Mouse (Mus musculus): Measurements from ENCODE around the gene Gm5741. TPM values are rescaled to one million over a fixed set of nuclear protein-coding genes. Genes with fewer than 3 reads are reported as not detected.

The Gm5741 gene
- total RNA-seq, 2 experiments from 2014 or later, result not detected

DNA sequence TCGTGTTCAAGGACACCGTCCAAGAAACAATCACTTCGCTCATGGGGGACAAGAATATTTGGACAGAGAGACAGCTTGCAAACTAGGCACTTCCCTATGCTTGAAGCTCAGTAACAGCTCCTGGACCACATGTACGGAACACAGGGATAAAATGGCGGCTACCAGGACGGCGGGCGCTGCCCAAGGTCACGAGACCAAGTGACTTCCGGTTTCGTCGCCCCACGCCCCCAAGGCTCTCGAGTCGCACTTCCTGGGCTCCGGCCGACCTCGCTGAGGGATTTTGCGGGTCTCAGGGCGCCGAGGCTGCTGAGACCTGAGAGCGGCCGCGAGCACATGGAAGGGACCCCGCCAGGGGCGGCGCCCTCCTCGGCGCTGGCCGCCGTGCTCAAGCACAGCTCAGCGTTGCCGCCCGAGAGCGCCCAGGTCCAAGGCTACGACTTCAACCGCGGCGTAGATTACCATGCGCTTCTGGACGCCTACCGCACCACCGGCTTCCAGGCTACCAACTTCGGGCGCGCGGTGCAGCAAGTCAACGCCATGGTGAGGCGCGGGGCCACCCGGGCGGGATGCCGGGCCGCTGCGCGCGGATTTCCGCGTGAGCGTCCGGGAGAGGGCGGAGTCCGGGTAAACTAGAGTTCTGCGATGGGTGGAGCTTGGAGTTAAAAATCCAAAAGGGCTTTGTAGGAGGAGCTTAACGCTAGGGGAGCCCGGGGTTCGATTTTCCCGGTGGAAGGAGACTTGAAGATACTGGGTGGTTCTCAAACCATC lies 3.9 kb upstream of the Gm5741 start, which contains the start of gene Dhps:
Gene Dhps (plus strand): TSS at position 244 of the 768 bp plus-strand sequence.
- H3K4me3 ChIP-seq, result peak within 1 kb of the TSS; percentile 94
- DNase-seq, result peak; percentile 94
- TF ChIP-seq CTCF (IDR thresholded peaks at IDR 0.05), result peak; percentile 30; the same call in 1 of the 2 replicates
- H3K27ac ChIP-seq, result peak within 1 kb of the TSS; percentile 96
- intact Hi-C loops (cut with DNase I), result loop anchor here (5.0 to 10.0 kb wide), 3 partner anchors 94 to 333 kb away; partner anchors contain the start of genes Junb, Orc6 and Vps35

DNA sequence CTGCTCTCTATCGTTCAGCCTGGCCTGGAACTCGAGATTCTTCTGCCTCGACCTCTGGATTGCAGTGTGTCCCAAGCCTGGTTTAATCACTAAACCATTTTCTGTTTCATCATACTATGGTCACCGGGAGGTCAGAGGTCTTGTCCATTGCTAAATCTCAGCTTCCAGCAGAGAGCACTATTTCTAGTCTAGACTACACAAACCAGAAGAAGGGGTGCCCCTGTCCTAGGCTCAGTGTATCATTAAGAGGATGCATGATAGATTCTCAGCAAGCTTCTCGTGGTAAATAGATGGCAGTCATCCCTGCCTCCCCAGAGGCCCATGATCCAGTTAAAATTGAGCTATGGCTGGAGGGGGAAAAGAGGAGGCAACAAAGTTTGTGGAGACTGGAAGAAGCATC lies 3.3 kb upstream of the Gm5741 start:
- H3K27ac ChIP-seq, result peak overlapping the region; percentile 96
- peak overlapping the region; percentile 94 for H3K4me3 ChIP-seq
- intact Hi-C loops (cut with DNase I), result loop anchor here (5.0 to 10.0 kb wide), 3 partner anchors 94 to 334 kb away; partner anchors contain the start of genes Junb, Orc6 and Vps35
- no peak for DNase-seq
- no peak for TF ChIP-seq CTCF (IDR thresholded peaks at IDR 0.05)

DNA sequence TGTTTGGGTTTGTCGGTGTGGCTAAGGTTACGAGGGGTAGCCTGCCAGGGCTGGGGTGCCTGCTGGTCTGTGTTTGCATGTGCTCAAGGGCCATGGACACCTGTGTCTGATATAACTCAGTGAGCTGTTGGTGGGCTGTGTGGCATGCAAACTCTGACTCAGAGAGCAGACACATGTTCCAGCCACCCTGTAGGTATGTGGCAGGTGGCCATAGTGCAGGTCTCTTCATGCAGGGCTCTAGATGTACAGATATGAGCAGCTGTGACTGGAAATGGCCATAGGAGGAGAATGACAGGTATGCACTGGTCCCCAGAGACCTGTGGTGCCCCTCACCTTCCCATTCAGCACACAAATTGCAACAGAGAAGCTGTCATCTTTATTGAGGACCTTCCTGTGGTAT lies 627 bp downstream of the Gm5741 start:
- intact Hi-C loops (cut with DNase I), result no loop called here
- TF ChIP-seq CTCF (IDR thresholded peaks at IDR 0.05), result no peak
- no peak for DNase-seq
- H3K27ac ChIP-seq, result no peak overlapping the region
- no peak overlapping the region for H3K4me3 ChIP-seq

DNA sequence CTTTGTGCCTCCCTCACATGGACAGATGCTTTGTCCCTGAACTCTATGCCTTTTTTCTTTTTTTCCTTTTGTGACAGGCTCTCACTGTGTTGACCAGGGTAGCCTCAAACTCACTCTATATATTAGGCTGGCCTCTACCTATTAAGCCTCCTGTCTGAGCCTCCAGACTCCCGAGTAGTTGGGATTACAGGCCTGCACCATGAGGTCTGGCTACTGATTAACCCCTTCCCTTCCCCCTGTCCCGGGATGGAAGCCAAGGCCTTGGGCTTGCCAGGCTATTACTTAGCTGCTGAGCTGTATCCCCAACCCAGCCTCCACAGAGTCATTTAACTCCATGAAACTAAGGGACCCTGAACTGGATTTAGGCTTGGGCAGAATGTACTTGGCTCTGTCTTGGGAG lies 2.6 kb downstream of the Gm5741 start:
- no peak for DNase-seq
- intact Hi-C loops (cut with DNase I), result no loop called here
- no peak for TF ChIP-seq CTCF (IDR thresholded peaks at IDR 0.05)
- H3K4me3 ChIP-seq, result no peak overlapping the region
- H3K27ac ChIP-seq, result no peak overlapping the region

DNA sequence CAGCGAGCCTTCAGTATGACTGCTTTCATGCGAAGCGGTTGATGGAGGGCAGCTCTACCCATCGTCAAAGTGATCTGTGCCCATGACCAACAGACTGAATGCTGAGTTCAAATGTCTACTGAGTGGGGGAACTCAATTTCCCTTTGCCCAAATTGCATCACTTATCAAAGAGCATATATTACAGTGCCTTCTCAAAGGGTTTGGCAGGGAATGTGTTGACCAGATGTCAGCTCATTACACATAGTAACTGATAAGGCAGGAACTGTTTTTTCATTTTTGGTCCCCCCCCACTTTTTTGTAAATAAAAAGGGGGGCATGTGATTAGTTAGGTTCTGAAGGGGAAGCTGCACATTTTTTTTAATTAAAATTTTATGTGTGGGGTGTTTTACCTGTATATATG lies 5.2 kb downstream of the Gm5741 start:
- TF ChIP-seq CTCF (IDR thresholded peaks at IDR 0.05), result no peak
- no peak overlapping the region for H3K4me3 ChIP-seq
- intact Hi-C loops (cut with DNase I), result no loop called here
- no peak overlapping the region for H3K27ac ChIP-seq
- no peak for DNase-seq

DNA sequence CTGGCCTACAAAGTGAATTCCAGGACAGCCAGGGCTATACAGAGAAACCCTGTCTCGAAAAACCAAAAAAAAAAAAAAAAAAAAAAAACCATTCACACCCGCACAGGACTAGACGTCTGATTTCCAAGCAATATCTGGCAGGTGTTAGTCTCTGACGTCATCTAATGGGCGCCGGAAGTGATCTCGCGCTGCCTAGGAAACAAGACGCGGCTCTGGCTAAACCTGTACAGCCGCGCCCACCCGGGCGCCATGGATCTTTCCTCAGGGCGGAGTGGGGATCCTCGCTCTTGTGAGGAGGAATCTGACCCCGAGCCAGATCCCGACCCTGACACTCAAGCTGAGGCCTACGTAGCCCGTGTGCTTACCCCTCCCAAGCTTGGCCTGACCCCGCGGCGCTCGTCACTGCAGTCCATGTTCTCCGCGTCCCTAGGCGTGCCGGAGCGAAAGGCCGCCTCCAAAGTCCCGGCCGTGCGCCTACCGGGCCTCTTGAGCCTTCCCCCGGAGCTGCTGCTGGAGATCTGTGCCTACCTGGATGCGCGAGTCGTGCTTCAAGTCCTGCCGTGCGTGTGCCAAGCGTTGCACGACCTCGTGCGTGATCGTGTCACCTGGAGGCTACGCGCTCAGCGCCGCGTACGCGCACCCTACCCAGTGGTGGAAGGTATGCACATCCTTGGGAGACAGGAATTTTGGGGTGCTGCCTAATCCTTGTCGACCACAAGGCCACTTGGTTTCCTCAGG lies 7.7 kb downstream of the Gm5741 start, which contains the start of gene Fbxw9:
Gene Fbxw9 (plus strand): TSS at position 177 of the 738 bp plus-strand sequence.
- Histone ChIP-seq H3K27ac (peak within 1 kb of the TSS; percentile 76), H3K4me3 (peak within 1 kb of the TSS; percentile 99)
- intact Hi-C loops (cut with DNase I), result no loop called here
- peak; percentile 88 for DNase-seq
- no peak for TF ChIP-seq CTCF (IDR thresholded peaks at IDR 0.05)

DNA sequence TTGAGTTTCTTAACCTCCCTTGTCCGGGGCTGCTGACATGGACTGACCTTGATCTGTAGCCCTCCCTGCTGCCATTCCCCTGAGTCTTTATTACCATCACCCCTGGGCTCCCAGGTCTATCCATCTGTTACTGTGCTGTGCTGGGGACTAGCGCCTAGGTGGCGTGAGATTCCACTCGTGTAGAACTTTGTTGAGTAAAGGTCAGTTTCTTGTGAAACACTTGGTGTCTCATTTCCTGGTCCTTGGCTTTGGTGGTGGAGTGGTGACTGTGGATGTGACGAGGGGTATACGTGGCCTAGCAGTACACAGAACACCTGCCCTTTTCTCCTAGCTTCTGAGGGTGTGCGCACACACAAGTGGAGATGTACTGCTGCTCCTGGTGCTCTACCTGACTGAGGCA lies 10.4 kb downstream of the Gm5741 start:
- intact Hi-C loops (cut with DNase I), result no loop called here
- no peak for TF ChIP-seq CTCF (IDR thresholded peaks at IDR 0.05)
- DNase-seq, result no peak
- Histone ChIP-seq H3K27ac (no peak overlapping the region), H3K4me3 (no peak overlapping the region)

DNA sequence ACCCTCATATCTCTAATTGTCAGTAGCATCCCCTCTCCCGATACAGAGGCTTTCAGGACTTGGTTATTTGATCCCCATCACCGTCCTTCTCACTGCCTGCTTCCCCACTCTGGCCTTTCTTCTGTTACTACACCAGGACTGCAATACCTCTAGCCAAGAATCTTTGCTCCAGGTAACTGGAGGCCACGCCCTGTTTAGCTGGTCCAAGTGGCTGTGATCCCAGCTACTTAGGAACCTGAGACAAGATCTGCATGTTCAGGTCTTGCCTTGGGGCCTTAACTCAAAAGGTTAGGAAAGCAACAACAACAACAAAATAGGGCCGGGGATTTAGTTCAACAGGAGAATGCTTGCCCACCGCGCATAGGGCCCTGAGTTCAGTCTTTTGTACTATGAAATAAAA lies 24.2 kb downstream of the Gm5741 start:
- TF ChIP-seq CTCF (IDR thresholded peaks at IDR 0.05), result no peak
- Histone ChIP-seq H3K27ac (0 out of 2 replicates have a peak overlapping the region, but pooled peaks have one; percentile 24), H3K4me3 (no peak overlapping the region)
- DNase-seq, result no peak
- intact Hi-C loops (cut with DNase I), result no loop called here

DNA sequence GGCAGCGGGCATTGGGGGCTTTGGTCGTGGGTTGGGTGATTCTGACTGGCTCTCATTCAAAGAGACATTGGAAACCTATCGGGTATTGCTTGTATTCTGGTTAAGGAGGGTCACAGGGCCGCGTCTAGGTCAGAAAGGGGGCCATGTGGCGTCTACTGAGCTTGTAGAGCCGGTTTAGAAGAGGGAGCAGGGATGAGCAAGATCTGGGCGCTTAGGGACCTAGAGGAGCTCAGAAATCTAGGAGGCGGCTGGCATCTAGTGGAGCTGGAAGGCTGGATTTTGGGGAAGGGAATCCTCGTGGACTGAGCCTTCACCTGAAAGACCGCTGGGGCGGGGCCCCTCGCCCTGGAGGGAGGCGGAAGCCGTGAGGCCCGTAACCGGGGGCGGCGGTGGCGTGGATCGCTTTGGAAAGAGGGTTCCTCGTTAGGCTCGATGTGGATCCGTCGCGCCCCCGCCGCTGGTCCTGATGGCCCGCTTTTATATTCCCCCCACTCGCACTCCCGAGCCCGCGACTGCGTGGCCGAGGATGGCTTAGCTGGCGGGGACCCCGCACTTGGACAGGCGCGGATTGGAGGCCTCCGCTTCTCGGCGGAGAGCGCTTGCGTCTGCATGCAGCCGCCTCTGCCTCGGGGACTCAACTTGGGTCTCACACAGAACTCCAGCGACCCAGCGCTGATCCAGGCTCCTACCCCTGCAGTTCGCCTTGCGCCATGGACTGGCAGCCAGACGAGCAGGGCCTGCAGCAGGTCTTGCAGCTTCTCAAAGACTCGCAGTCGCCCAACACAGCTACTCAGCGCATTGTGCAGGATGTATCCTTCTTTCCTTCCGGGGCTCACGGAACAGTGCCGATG lies 29.9 kb downstream of the Gm5741 start:
- Histone ChIP-seq H3K27ac (peak overlapping the region; percentile 98), H3K4me3 (peak overlapping the region; percentile 95)
- intact Hi-C loops (cut with DNase I), result no loop called here
- TF ChIP-seq CTCF (IDR thresholded peaks at IDR 0.05), result no peak
- peak; percentile 63 for DNase-seq

DNA sequence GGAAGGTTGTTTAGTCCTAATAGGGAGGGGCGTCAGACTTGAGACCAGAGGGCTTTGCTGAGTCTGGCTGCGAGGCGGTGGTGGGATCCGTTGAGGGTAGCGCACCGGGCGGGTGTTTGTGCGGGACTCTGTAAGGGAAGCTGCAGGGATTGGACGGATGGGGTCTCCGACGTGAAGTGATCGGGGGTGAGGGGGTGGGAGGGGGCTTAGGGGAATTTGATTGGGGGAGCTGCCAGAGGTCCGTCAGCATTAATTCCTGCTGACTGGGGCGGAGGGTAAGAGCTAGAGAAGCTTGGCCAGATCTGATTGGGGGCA lies 30.5 kb downstream of the Gm5741 start:
- TF ChIP-seq CTCF (IDR thresholded peaks at IDR 0.05), result no peak
- Histone ChIP-seq H3K4me3 (peak overlapping the region; percentile 95), H3K27ac (peak overlapping the region; percentile 98)
- DNase-seq, result peak; percentile 48
- intact Hi-C loops (cut with DNase I), result no loop called here

DNA sequence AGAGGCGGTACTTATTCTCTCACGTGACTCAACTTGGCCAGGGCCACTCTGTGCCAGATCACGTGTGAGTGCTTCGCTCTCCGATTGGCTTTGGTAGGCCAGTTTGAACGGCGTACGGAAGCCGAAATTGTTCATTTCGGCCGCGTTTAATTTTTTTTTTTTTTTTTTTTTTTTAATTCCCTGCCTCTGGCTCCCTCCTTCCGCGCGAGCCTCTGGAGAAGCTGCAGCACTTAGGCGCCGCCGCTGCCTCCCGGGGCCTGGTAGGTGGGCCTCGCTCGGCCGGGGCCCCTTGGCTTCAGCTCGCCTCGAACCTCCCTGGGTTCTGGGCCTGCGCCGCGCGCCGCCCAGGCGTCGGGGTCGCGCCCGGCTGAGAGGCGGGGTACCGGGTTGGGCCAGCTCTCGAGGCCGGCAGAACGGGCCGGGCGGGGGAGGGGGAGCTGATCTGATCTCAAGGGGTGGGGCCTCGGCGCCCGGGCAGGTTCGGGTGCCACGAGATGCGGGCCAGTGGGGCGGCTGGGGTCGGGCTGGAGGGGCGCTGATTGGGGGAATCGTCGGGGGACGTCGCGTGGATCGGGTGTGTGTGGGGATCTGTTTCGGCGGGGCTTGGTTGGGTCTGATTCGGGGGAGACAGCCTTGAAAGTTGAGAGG lies 30.9 kb downstream of the Gm5741 start, which contains the start of gene Tnpo2:
Gene Tnpo2 (plus strand): TSS at position 198 of the 648 bp plus-strand sequence.
- Histone ChIP-seq H3K4me3 (peak within 1 kb of the TSS; percentile 95), H3K27ac (peak within 1 kb of the TSS; percentile 98)
- intact Hi-C loops (cut with DNase I), result no loop called here
- no peak for TF ChIP-seq CTCF (IDR thresholded peaks at IDR 0.05)
- DNase-seq, result peak; percentile 93

DNA sequence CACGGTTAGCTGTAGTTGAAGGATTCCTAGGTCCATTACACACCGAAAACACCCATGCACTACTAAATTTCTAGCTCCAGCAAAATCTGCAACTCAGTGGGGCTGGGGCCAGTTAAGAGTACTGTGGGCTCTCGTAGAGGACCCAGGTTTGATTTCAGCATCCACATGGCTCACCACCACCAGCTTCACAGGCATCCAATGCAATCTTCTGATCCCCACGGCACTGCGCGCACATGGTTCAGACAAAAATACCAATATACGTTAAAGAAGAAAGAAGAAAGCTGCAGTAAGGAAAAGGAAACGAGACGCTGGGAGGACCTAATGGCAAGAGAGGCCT lies 31.4 kb downstream of the Gm5741 start:
- Histone ChIP-seq H3K27ac (peak overlapping the region; percentile 98), H3K4me3 (peak overlapping the region; percentile 95)
- no peak for TF ChIP-seq CTCF (IDR thresholded peaks at IDR 0.05)
- no peak for DNase-seq
- intact Hi-C loops (cut with DNase I), result no loop called here
